Mouse (Mus musculus) erythroblast, adult 5-6 weeks (primary cell): ENCODE measurements at regions not wholly inside any gene's neighbourhood (a gene's known extent, or its start where the extent isn't known, plus 50 kb on each side); places are given as distances from the start of the nearest gene placed in this dataset.

ENCODE experiments used
- ATAC-seq: replicated peaks from 2 replicates; pipeline ENCODE4 v1.8.0; 2016; ENCODE audit warnings: moderate number of reproducible peaks, mild to moderate bottlenecking, moderate TSS enrichment, inconsistent platforms; ENCODE audit not compliant: poor library complexity, low FRiP score, severe bottlenecking

DNA sequence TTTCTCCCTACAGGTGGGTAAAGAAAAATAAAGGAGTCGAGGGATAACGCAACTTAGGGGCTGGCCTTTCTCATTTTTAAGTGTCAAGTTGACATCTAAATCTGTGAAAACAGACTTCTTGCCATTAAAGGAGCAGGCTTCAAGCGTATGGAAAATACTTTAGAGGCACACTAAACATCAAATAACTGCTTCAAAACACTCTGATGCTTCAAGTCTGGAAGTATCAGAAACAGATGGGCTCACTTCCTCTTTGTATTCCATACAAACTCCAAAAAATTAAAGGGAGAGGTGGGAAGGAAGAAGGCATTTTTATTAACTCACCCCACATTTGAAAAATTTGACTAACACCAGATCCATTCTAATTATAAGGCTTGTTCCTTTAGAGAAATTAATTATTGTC lies 248.0 kb upstream of the Nfe2l3 start:
- no peak for ATAC-seq

DNA sequence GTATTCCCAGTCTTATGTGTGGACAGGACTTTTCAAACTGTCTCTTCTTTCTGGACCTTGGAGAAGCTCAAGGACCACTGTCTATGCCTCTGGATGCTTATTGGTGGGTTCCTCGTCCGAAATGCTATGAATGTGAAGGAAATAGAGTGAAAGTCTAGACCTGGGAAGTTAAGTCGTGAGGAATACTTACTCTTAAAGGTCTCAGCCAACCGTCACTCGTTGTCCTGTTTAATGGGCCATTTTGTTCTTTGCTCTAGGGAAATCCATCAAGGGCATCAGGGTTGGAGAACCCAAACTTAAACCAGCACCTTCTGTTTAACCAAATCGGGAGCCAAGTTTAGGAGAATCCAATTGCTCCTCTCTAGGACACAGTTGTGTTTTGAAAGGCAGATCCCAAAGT lies 247.3 kb upstream of the Nfe2l3 start:
- no peak for ATAC-seq

GRCm38 (mm10) chr6:51189173-51189572 lies 243.3 kb upstream of the Nfe2l3 start:
- no peak for ATAC-seq

GRCm38 (mm10) chr6:51192826-51193225 lies 239.6 kb upstream of the Nfe2l3 start:
- ATAC-seq, result no peak

DNA sequence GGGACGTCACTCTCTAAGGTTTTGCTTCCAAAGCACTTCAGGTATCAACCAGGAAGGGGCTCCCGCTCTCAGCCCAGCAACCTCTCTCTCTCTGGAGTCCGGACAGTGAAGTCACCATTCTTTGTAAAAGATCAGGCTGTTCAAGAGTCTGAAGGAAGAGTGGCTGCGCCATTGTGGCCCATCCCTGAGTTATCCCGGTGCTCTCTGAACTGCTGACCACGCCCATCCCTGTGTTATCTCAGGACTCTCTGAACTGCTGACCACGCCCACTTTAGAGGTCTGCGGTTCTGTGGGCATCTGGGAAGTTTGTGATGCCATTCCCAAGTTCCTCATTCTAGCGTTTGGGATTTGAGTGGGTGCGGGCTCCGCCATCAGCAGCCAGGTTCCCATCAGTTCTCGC lies 239.1 kb upstream of the Nfe2l3 start:
- ATAC-seq, result no peak

GRCm38 (mm10) chr6:51196391-51196790 lies 236.1 kb upstream of the Nfe2l3 start:
- ATAC-seq, result no peak

- ATAC-seq, result no peak
Measured at GRCm38 (mm10) chr6:51197000-51197774, 235.3 kb upstream of the Nfe2l3 start.

GRCm38 (mm10) chr6:51200207-51200606 lies 232.3 kb upstream of the Nfe2l3 start:
- no peak for ATAC-seq

GRCm38 (mm10) chr6:51200837-51201236 lies 231.6 kb upstream of the Nfe2l3 start:
- ATAC-seq, result no peak

DNA sequence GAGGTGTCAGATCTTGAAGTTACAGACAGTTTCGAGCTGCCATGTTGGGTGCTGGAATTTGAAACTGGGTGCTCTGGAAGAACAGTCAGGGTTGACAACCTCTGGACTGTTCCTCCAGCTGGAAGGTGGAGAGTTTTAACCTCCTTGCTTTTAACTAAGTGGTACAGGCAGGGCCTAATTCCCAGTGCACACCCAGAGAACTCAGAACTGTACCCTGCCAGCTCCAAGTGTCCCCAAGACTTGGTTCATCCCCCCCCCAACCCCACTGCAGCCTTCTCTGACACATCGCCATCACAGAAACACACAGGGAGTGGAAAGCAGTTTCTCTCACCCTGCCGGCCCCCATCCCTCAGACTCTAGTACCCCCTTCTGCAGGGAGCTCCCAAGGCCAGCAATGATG lies 228.2 kb upstream of the Nfe2l3 start:
- no peak for ATAC-seq

DNA sequence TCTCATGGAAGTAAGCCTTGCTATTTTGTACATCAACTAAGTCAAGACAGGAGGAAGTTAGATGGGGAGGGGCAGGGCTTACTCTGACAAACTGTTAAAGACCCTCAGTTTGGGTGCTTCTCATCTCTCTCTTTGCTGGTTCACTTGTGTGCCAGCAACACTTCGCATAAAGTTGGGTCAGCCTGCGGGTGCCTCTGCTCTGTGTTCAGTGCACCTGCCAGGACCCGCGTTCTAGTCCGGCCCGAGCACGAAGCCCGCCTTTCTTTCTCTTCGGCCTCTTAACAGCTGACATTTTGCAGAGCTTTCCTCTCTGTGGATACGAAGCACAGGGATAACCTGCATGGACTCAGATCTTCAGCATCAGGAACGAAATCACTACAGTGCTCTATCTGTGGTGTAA lies 227.1 kb upstream of the Nfe2l3 start:
- ATAC-seq, result no peak

- peak; percentile 49; the same call in 1 of the 2 replicates for ATAC-seq
Measured at GRCm38 (mm10) chr6:51206712-51207505, 225.6 kb upstream of the Nfe2l3 start.

GRCm38 (mm10) chr6:51207587-51208361 lies 224.7 kb upstream of the Nfe2l3 start:
- no peak for ATAC-seq

DNA sequence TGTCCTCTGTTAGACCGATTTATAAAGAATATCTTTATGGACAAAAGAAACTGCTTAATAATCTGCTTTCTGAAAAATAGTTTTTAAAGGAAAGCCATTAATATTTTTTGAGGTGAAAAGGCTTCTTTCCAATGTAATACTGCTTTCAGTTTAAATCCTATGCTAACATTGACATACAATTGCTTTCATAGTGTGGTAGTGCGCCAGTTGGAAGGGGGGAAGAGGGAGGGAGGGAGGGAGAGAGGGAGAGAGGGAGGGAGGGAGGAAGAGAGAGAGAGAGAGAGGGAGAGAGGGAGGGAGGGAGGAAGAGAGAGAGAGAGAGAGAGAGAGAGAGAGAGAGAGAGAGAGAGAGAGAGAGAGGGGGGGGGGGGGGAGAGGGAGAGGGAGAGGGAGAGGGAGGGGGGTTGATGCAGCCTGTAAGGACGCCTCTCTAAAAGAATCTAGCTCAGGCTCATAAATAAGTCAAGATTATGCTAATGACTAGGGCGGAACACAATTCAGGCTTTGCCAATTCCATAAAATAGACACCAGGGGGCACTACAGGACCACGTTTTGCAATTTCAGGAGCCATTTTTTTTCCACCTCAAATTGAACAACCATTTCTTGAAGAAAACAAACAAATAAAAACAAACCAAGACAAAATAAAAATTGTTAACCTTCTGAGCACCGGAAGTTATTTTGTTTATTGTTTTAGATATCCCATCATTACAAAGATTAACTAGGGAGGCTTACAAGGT lies 223.6 kb upstream of the Nfe2l3 start:
- ATAC-seq, result no peak

DNA sequence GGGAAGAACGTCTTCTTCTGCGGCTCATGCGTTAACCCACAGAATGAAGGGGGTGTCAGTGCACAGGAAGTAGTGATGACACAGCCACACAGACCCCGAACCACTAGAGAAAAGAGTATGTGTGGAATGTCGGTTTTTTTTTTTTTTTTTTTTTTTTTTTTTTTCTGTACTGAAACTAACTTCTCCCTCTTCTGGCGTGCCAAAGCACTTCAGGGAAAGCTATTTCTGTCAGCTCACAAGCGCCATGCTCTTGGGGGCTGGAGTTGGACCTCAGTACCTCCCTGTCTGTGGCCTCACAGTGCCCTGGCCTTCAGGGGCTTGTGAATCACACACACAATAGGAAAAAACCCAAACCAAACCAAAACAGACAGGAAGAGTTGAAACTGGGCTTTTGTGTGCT lies 221.1 kb upstream of the Nfe2l3 start:
- ATAC-seq, result no peak

GRCm38 (mm10) chr6:51212216-51212615 lies 220.3 kb upstream of the Nfe2l3 start:
- ATAC-seq, result no peak

DNA sequence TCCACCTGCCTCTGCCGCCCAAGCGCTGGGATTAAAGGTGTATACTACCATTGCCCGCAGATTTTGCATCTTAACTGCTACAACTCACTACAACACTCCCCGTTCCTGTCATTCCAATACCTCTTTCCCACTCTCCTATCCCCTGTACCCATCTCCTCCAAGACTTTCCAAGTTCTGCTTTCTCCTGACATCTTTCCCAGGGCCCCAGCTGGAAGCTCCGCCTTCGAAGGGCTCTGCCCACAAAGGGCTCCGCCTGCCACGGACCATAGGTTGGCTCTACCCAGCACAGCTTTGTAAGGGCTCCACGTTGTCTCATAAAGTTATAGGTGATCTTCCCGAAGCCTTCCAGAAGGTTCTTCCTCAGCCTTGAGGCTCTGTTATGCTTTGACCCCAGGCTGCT lies 217.1 kb upstream of the Nfe2l3 start:
- ATAC-seq, result no peak

- ATAC-seq, result no peak
Measured at GRCm38 (mm10) chr6:51216472-51216871, 216.0 kb upstream of the Nfe2l3 start.

DNA sequence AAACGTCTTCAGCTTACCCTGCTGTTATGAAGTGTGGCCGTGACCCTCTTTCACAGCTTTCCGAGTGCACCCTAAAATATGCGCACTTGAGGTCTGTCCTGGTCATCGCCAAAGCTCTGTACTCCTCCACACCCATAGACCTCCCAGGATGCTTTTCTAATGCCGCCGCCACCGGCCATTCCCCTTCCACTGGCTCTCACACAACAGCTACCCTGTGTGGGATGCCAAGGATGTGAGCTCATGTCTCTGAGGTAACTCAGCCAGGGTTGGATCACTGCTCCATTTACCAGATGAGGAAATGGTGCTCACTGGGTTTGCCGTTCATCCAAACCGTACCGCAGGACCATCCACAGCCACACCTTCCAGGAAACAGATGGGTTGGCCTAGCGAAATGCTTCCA lies 212.8 kb upstream of the Nfe2l3 start:
- ATAC-seq, result no peak

DNA sequence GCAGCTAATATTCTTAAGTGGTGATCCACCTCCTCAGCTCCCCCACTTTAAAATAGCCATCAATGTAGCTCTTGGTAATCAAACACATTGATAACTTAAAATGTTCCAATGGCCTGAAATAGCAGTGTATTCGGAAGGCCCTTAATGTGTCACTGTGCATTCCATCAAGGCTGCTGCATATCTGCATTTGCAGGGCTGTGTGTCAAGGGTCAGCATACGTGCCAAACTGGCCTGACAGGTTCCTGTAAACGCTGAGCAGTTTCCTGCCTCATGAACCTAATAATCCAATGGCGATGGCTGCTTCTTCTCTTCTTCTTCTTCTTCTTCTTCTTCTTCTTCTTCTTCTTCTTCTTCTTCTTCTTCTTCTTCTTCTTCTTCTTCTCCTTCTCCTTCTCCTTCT lies 211.7 kb upstream of the Nfe2l3 start:
- ATAC-seq, result no peak
